11 mouse cellular contexts compared by ENCODE assay signal in genomic region chr6:83779026-83779425, GRCm38 (mm10). TPM values are rescaled to one million over a fixed set of nuclear protein-coding genes. Genes with fewer than 3 reads are reported as not detected.
DNase-seq lines count a peak whose midpoint lies in the region; ATAC-seq lines count a peak whose summit lies in the region.
"Had no signal": no experiment of that assay in that cellular context is flagged by ENCODE, and none has a peak within 500 bp of the region (broad histone marks: within the 10 kb centered on the region; RNA-seq: fewer than 3 reads in every experiment).

No protein-coding gene starts in this region.

- no peak for ATAC-seq in forebrain, embryonic 13.5 days
- ATAC-seq in neural tube, embryonic 15.5 days (ENCODE audit: low FRiP score), result no peak
- ATAC-seq: Patski had no signal

- H3K9me3 ChIP-seq in forebrain, embryonic 10.5 days, result no peaks in the 10 kb centered on the region
- H3K9me3 ChIP-seq in forebrain, embryonic 13.5 days (replicated peaks), result no peaks in the 10 kb centered on the region
- H3K9me3 ChIP-seq in neural tube, embryonic 15.5 days (replicated peaks), result no peaks in the 10 kb centered on the region

- no peak overlapping the region for H3K4me3 ChIP-seq in forebrain, embryonic 10.5 days
- H3K4me3 ChIP-seq in forebrain, embryonic 13.5 days, result no peak overlapping the region
- H3K4me3 ChIP-seq in neural tube, embryonic 15.5 days (replicated peaks), result no peak overlapping the region

- H3K27ac ChIP-seq in forebrain, embryonic 10.5 days, result no peak overlapping the region
- no peak overlapping the region for H3K27ac ChIP-seq in forebrain, embryonic 13.5 days
- no peak overlapping the region for H3K27ac ChIP-seq in neural tube, embryonic 15.5 days (replicated peaks)

- intact Hi-C loops in gastrocnemius, postnatal 14 days (cut with DNase I; ENCODE audit: low total_unique reads), result loop anchor here (5.0 kb wide), 1 partner anchor 202 kb away; no protein-coding TSS in a partner anchor

- H3K36me3 ChIP-seq in forebrain, embryonic 10.5 days (replicated peaks), result no peaks in the 10 kb centered on the region
- H3K36me3 ChIP-seq in forebrain, embryonic 13.5 days (ENCODE audit: poor library complexity, severe bottlenecking), result no peaks in the 10 kb centered on the region
- no peaks in the 10 kb centered on the region for H3K36me3 ChIP-seq in neural tube, embryonic 15.5 days

- H3K9ac ChIP-seq in forebrain, embryonic 13.5 days, result no peak overlapping the region
- H3K9ac ChIP-seq in neural tube, embryonic 15.5 days (replicated peaks), result no peak overlapping the region

- no peaks in the 10 kb centered on the region for H3K27me3 ChIP-seq in forebrain, embryonic 10.5 days (ENCODE audit: poor library complexity, severe bottlenecking)
- no peaks in the 10 kb centered on the region for H3K27me3 ChIP-seq in forebrain, embryonic 13.5 days
- H3K27me3 ChIP-seq in neural tube, embryonic 15.5 days (replicated peaks), result no peaks in the 10 kb centered on the region
- H3K27me3 ChIP-seq: Patski had no signal

- no peak overlapping the region for H3K4me2 ChIP-seq in forebrain, embryonic 13.5 days
- H3K4me2 ChIP-seq in neural tube, embryonic 15.5 days, result no peak overlapping the region

- H3K4me1 ChIP-seq in forebrain, embryonic 10.5 days, result peaks cover 20% of the 10 kb centered on the region
- H3K4me1 ChIP-seq in forebrain, embryonic 13.5 days, result peaks cover 14% of the 10 kb centered on the region
- peaks cover 20% of the 10 kb centered on the region for H3K4me1 ChIP-seq in neural tube, embryonic 15.5 days

- 10% methylated on average over 5 of the region's 5 CpGs for WGBS in forebrain, embryonic 10.5 days
- 5% methylated on average over 5 of the region's 5 CpGs for WGBS in forebrain, embryonic 13.5 days
- 4% methylated on average over 5 of the region's 5 CpGs for WGBS in neural tube, embryonic 15.5 days

- DNase-seq in forebrain, embryonic 10.5 days (ENCODE audit: extremely low spot score, low spot score), result peak; percentile 42
- peak; percentile 42 for DNase-seq in neural tube, embryonic 10.5 days (ENCODE audit: extremely low spot score, low spot score)
- DNase-seq in c-Kit-negative CD71-positive TER-119-positive erythroid progenitor cells, embryonic 14.5 days (ENCODE audit: low read depth, low spot score), result peak; percentile 31
- DNase-seq in gastrocnemius, postnatal 14 days, result peak; percentile 39
- DNase-seq in lung, adult 18-20 months, result peak; percentile 49 to 57
- DNase-seq in spleen, postnatal 36 days (ENCODE audit: low spot score in 2 of 2), result peak; percentile 45 to 50

RNA-seq across cellular contexts. Expression of gene Tex261, which starts 3.4 kb away (rescaled TPM):
- 80.7 and 85.0 TPM in 2 replicates for polyA plus RNA-seq in forebrain, embryonic 10.5 days (2016; fragmentation: Nextera tagmentation; extraction: Ambion mirVana)
- 66.0 and 77.5 TPM in 2 replicates for polyA plus RNA-seq in forebrain, embryonic 13.5 days (2015; fragmentation: Nextera tagmentation; extraction: Ambion mirVana)
- polyA plus RNA-seq in neural tube, embryonic 15.5 days (2015; fragmentation: Nextera tagmentation; extraction: Ambion mirVana), result 72.3 and 73.2 TPM in 2 replicates
- 10 to 100 TPM; 35.5 to 35.8 TPM for total RNA-seq in gastrocnemius, postnatal 14 days (2021)

RNA-seq across cellular contexts. Expression of gene Nagk, which starts 15.8 kb away (rescaled TPM):
- polyA plus RNA-seq in forebrain, embryonic 10.5 days (2016; fragmentation: Nextera tagmentation; extraction: Ambion mirVana), result 20.8 and 23.0 TPM in 2 replicates
- polyA plus RNA-seq in forebrain, embryonic 13.5 days (2015; fragmentation: Nextera tagmentation; extraction: Ambion mirVana), result 64.9 and 72.8 TPM in 2 replicates
- 105 and 113 TPM in 2 replicates for polyA plus RNA-seq in neural tube, embryonic 15.5 days (2015; fragmentation: Nextera tagmentation; extraction: Ambion mirVana)
- 1 to 10 TPM; 6.8 to 8.4 TPM for total RNA-seq in gastrocnemius, postnatal 14 days (2021)

RNA-seq across cellular contexts. Expression of gene Ankrd53, which starts 16.6 kb away (rescaled TPM):
- 0.09 and 0.18 TPM in 2 replicates for polyA plus RNA-seq in forebrain, embryonic 10.5 days (2016; fragmentation: Nextera tagmentation; extraction: Ambion mirVana)
- polyA plus RNA-seq in forebrain, embryonic 13.5 days (2015; fragmentation: Nextera tagmentation; extraction: Ambion mirVana), result 0.13 and 0.28 TPM in 2 replicates
- 0.19 TPM in 1 of 2 replicates, not detected in the other for polyA plus RNA-seq in neural tube, embryonic 15.5 days (2015; fragmentation: Nextera tagmentation; extraction: Ambion mirVana)
- total RNA-seq in gastrocnemius, postnatal 14 days (2021), result not detected
- total RNA-seq: hematopoietic stem cell, adult 5-6 weeks had no signal

RNA-seq across cellular contexts. Expression of gene Atp6v1b1, which starts 36.2 kb away (rescaled TPM):
- polyA plus RNA-seq in forebrain, embryonic 10.5 days (2016; fragmentation: Nextera tagmentation; extraction: Ambion mirVana), result not detected in 2 replicates
- 0.19 TPM in 1 of 2 replicates, not detected in the other for polyA plus RNA-seq in forebrain, embryonic 13.5 days (2015; fragmentation: Nextera tagmentation; extraction: Ambion mirVana)
- not detected in 2 replicates for polyA plus RNA-seq in neural tube, embryonic 15.5 days (2015; fragmentation: Nextera tagmentation; extraction: Ambion mirVana)
- not detected for total RNA-seq in gastrocnemius, postnatal 14 days (2021)
- total RNA-seq: hematopoietic stem cell, adult 5-6 weeks had no signal
- polyA plus RNA-seq: neural tube, embryonic 14.5 days; Patski had no signal

RNA-seq across cellular contexts. Expression of gene Paip2b, which starts 52.5 kb away (rescaled TPM):
- polyA plus RNA-seq in forebrain, embryonic 10.5 days (2016; fragmentation: Nextera tagmentation; extraction: Ambion mirVana), result 21.3 and 22.7 TPM in 2 replicates
- 30.0 and 39.5 TPM in 2 replicates for polyA plus RNA-seq in forebrain, embryonic 13.5 days (2015; fragmentation: Nextera tagmentation; extraction: Ambion mirVana)
- 26.1 and 27.6 TPM in 2 replicates for polyA plus RNA-seq in neural tube, embryonic 15.5 days (2015; fragmentation: Nextera tagmentation; extraction: Ambion mirVana)
- total RNA-seq in gastrocnemius, postnatal 14 days (2021), result 10 to 100 TPM; 32.4 to 47.7 TPM
